Mouse (Mus musculus): ENCODE data around the gene Bicdl1. TPM values are rescaled to one million over a fixed set of nuclear protein-coding genes. Genes with fewer than 3 reads are reported as not detected.
A peak's percentile ranks its signal among the peaks of the same experiment; 100 is the strongest.

Gene Bicdl1
- polyA plus RNA-seq, 1 experiment from 2014 or later = 42.5 TPM

GRCm38 (mm10) chr5:115717693-115718092 is 13.7 kb downstream of the Bicdl1 start:
- ATAC-seq (ENCODE audit: low read depth) = no peak
- Histone ChIP-seq H3K9ac (replicated peaks; ENCODE audit: low read depth, low read length) (no peak overlapping the region), H3K4me1 (ENCODE audit: control insufficient read depth, insufficient read depth, low read length) (no peaks in the 10 kb centered on the region), H3K27ac (ENCODE audit: low read depth, low read length) (no peak overlapping the region), H3K27me3 (ENCODE audit: control insufficient read depth, insufficient read depth, low read length) (no peaks in the 10 kb centered on the region), H3K9me3 (ENCODE audit: control insufficient read depth, low read length) (no peaks in the 10 kb centered on the region), H3K36me3 (ENCODE audit: control insufficient read depth, insufficient read depth, low read length) (0 out of 2 replicates have a peak, but pooled peaks cover 3% of the 10 kb centered on the region), H3K4me2 (ENCODE audit: low read depth, low read length) (no peak overlapping the region), H3K4me3 (ENCODE audit: low read depth, low read length) (no peak overlapping the region)
- WGBS = 92% methylated on average over 3 of the region's 3 CpGs

- 89% methylated on average over 3 of the region's 3 CpGs for WGBS
- H3K4me1 ChIP-seq (ENCODE audit: control insufficient read depth, insufficient read depth, low read length) = no peaks in the 10 kb centered on the region
- ATAC-seq (ENCODE audit: low read depth) = no peak
These were observed 14.3 kb downstream of the Bicdl1 start for GRCm38 (mm10) chr5:115717106-115717505.

GRCm38 (mm10) chr5:115716426-115716825 is 15.0 kb downstream of the Bicdl1 start:
- Histone ChIP-seq H3K4me2 (ENCODE audit: low read depth, low read length) (no peak overlapping the region), H3K27ac (ENCODE audit: low read depth, low read length) (no peak overlapping the region), H3K36me3 (ENCODE audit: control insufficient read depth, insufficient read depth, low read length) (no peaks in the 10 kb centered on the region), H3K27me3 (ENCODE audit: control insufficient read depth, insufficient read depth, low read length) (no peaks in the 10 kb centered on the region), H3K9ac (replicated peaks; ENCODE audit: low read depth, low read length) (no peak overlapping the region), H3K4me1 (ENCODE audit: control insufficient read depth, insufficient read depth, low read length) (no peaks in the 10 kb centered on the region), H3K9me3 (ENCODE audit: control insufficient read depth, low read length) (no peaks in the 10 kb centered on the region), H3K4me3 (ENCODE audit: low read depth, low read length) (no peak overlapping the region)
- 75% methylated on average over 6 of the region's 6 CpGs for WGBS
- ATAC-seq (ENCODE audit: low read depth) = no peak

More at GRCm38 (mm10) chr5:115717106-115717505, 14.3 kb downstream of the Bicdl1 start:
- H3K4me3 ChIP-seq (ENCODE audit: low read depth, low read length) = no peak overlapping the region
- no peak overlapping the region for H3K27ac ChIP-seq (ENCODE audit: low read depth, low read length)
- H3K9me3 ChIP-seq (ENCODE audit: control insufficient read depth, low read length) = no peaks in the 10 kb centered on the region
- H3K4me2 ChIP-seq (ENCODE audit: low read depth, low read length) = no peak overlapping the region
- no peaks in the 10 kb centered on the region for H3K27me3 ChIP-seq (ENCODE audit: control insufficient read depth, insufficient read depth, low read length)
- H3K9ac ChIP-seq (replicated peaks; ENCODE audit: low read depth, low read length) = no peak overlapping the region
- H3K36me3 ChIP-seq (ENCODE audit: control insufficient read depth, insufficient read depth, low read length) = no peaks in the 10 kb centered on the region

GRCm38 (mm10) chr5:115714761-115715160 is 16.7 kb downstream of the Bicdl1 start:
- Histone ChIP-seq H3K9me3 (ENCODE audit: control insufficient read depth, low read length) (no peaks in the 10 kb centered on the region), H3K27me3 (ENCODE audit: control insufficient read depth, insufficient read depth, low read length) (no peaks in the 10 kb centered on the region), H3K4me3 (ENCODE audit: low read depth, low read length) (no peak overlapping the region), H3K4me1 (ENCODE audit: control insufficient read depth, insufficient read depth, low read length) (0 out of 2 replicates have a peak, but pooled peaks cover 2% of the 10 kb centered on the region), H3K4me2 (ENCODE audit: low read depth, low read length) (no peak overlapping the region), H3K9ac (replicated peaks; ENCODE audit: low read depth, low read length) (no peak overlapping the region), H3K27ac (ENCODE audit: low read depth, low read length) (no peak overlapping the region), H3K36me3 (ENCODE audit: control insufficient read depth, insufficient read depth, low read length) (no peaks in the 10 kb centered on the region)
- ATAC-seq (ENCODE audit: low read depth) = no peak
- WGBS = 93% methylated on average over 7 of the region's 7 CpGs

GRCm38 (mm10) chr5:115712487-115712886 is 18.9 kb downstream of the Bicdl1 start:
- ATAC-seq (ENCODE audit: low read depth) = no peak
- 76% methylated on average over 6 of the region's 6 CpGs for WGBS
- H3K9ac ChIP-seq (replicated peaks; ENCODE audit: low read depth, low read length) = no peak overlapping the region
- no peak overlapping the region for H3K27ac ChIP-seq (ENCODE audit: low read depth, low read length)
- H3K4me3 ChIP-seq (ENCODE audit: low read depth, low read length) = no peak overlapping the region
- no peaks in the 10 kb centered on the region for H3K27me3 ChIP-seq (ENCODE audit: control insufficient read depth, insufficient read depth, low read length)
- H3K9me3 ChIP-seq (ENCODE audit: control insufficient read depth, low read length) = no peaks in the 10 kb centered on the region
- H3K4me1 ChIP-seq (ENCODE audit: control insufficient read depth, insufficient read depth, low read length) = 0 out of 2 replicates have a peak, but pooled peaks cover 2% of the 10 kb centered on the region
- no peaks in the 10 kb centered on the region for H3K36me3 ChIP-seq (ENCODE audit: control insufficient read depth, insufficient read depth, low read length)
- no peak overlapping the region for H3K4me2 ChIP-seq (ENCODE audit: low read depth, low read length)

- H3K4me2 ChIP-seq (ENCODE audit: low read depth, low read length) = no peak overlapping the region
- peak overlapping the region; percentile 4; the same call in 1 of the 2 replicates for H3K27ac ChIP-seq (ENCODE audit: low read depth, low read length)
- 0 out of 2 replicates have a peak, but pooled peaks cover 2% of the 10 kb centered on the region for H3K4me1 ChIP-seq (ENCODE audit: control insufficient read depth, insufficient read depth, low read length)
- no peak overlapping the region for H3K4me3 ChIP-seq (ENCODE audit: low read depth, low read length)
- peak; percentile 54; the same call in 1 of the 2 replicates for ATAC-seq (ENCODE audit: low read depth)
- no peaks in the 10 kb centered on the region for H3K9me3 ChIP-seq (ENCODE audit: control insufficient read depth, low read length)
- H3K27me3 ChIP-seq (ENCODE audit: control insufficient read depth, insufficient read depth, low read length) = no peaks in the 10 kb centered on the region
- H3K36me3 ChIP-seq (ENCODE audit: control insufficient read depth, insufficient read depth, low read length) = no peaks in the 10 kb centered on the region
- WGBS = 74% methylated on average over 11 of the region's 11 CpGs
- H3K9ac ChIP-seq (replicated peaks; ENCODE audit: low read depth, low read length) = no peak overlapping the region
These were observed 19.6 kb downstream of the Bicdl1 start for GRCm38 (mm10) chr5:115711636-115712419.

- WGBS = 88% methylated on average over 4 of the region's 4 CpGs
- no peak overlapping the region for H3K4me3 ChIP-seq (ENCODE audit: low read depth, low read length)
- no peaks in the 10 kb centered on the region for H3K36me3 ChIP-seq (ENCODE audit: control insufficient read depth, insufficient read depth, low read length)
- H3K9me3 ChIP-seq (ENCODE audit: control insufficient read depth, low read length) = no peaks in the 10 kb centered on the region
- H3K27ac ChIP-seq (ENCODE audit: low read depth, low read length) = no peak overlapping the region
- H3K27me3 ChIP-seq (ENCODE audit: control insufficient read depth, insufficient read depth, low read length) = no peaks in the 10 kb centered on the region
- H3K4me1 ChIP-seq (ENCODE audit: control insufficient read depth, insufficient read depth, low read length) = 0 out of 2 replicates have a peak, but pooled peaks cover 2% of the 10 kb centered on the region
- H3K4me2 ChIP-seq (ENCODE audit: low read depth, low read length) = no peak overlapping the region
- no peak overlapping the region for H3K9ac ChIP-seq (replicated peaks; ENCODE audit: low read depth, low read length)
- ATAC-seq (ENCODE audit: low read depth) = no peak
These were observed 21.2 kb downstream of the Bicdl1 start for GRCm38 (mm10) chr5:115710171-115710570.

GRCm38 (mm10) chr5:115708930-115709329 is 22.5 kb downstream of the Bicdl1 start:
- Histone ChIP-seq H3K27me3 (ENCODE audit: control insufficient read depth, insufficient read depth, low read length) (no peaks in the 10 kb centered on the region), H3K27ac (ENCODE audit: low read depth, low read length) (no peak overlapping the region), H3K4me3 (ENCODE audit: low read depth, low read length) (no peak overlapping the region), H3K36me3 (ENCODE audit: control insufficient read depth, insufficient read depth, low read length) (no peaks in the 10 kb centered on the region), H3K4me2 (ENCODE audit: low read depth, low read length) (no peak overlapping the region), H3K9me3 (ENCODE audit: control insufficient read depth, low read length) (no peaks in the 10 kb centered on the region), H3K9ac (replicated peaks; ENCODE audit: low read depth, low read length) (no peak overlapping the region), H3K4me1 (ENCODE audit: control insufficient read depth, insufficient read depth, low read length) (0 out of 2 replicates have a peak, but pooled peaks cover 2% of the 10 kb centered on the region)
- 66% methylated on average over 3 of the region's 3 CpGs for WGBS
- ATAC-seq (ENCODE audit: low read depth) = no peak

- Histone ChIP-seq H3K36me3 (ENCODE audit: control insufficient read depth, insufficient read depth, low read length) (no peaks in the 10 kb centered on the region), H3K4me2 (ENCODE audit: low read depth, low read length) (no peak overlapping the region), H3K9ac (replicated peaks; ENCODE audit: low read depth, low read length) (no peak overlapping the region), H3K27ac (ENCODE audit: low read depth, low read length) (no peak overlapping the region), H3K27me3 (ENCODE audit: control insufficient read depth, insufficient read depth, low read length) (no peaks in the 10 kb centered on the region), H3K4me1 (ENCODE audit: control insufficient read depth, insufficient read depth, low read length) (no peaks in the 10 kb centered on the region), H3K4me3 (ENCODE audit: low read depth, low read length) (no peak overlapping the region), H3K9me3 (ENCODE audit: control insufficient read depth, low read length) (no peaks in the 10 kb centered on the region)
- 66% methylated on average over 3 of the region's 3 CpGs for WGBS
- ATAC-seq (ENCODE audit: low read depth) = no peak
These were observed 29.4 kb downstream of the Bicdl1 start for GRCm38 (mm10) chr5:115701981-115702380.

Measured in neural tube, embryonic 14.5 days (tissue).